Mouse (Mus musculus): ENCODE data around the gene Cyb561d1. TPM values are rescaled to one million over a fixed set of nuclear protein-coding genes. Genes with fewer than 3 reads are reported as not detected.

Gene Cyb561d1
- polyA plus RNA-seq, 2 experiments: 2.0 to 3.8 TPM

DNA sequence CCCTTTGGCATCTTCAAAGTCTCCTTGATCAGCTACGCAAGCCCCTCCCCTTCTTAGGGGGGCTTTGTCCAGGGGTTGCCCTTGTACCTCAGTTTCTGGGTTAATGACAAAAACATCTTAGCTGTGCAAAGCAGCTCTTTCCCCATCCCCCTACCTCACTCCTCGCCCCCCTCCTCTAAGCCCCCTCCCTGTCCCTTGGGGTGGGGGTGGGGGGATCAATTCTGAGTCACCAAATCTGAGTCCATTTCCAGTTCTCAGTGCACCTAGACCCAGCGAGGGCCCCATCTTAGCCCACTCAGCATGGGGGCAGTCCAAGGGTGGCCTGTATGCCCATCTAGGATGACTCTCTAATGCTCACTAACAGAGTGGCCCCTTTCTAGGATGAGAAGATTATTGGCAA, 8.0 kb upstream of the Cyb561d1 start:
- ATAC-seq (ENCODE audit: low FRiP score, low read depth): no peak
- Histone ChIP-seq H3K4me3 (replicated peaks; ENCODE audit: low read length) (peak overlapping the region; percentile 65), H3K4me2 (replicated peaks; ENCODE audit: low read depth, low read length, severe bottlenecking) (peak overlapping the region; percentile 87), H3K9me3 (ENCODE audit: control insufficient read depth, low read length) (no peaks in the 10 kb centered on the region), H3K4me1 (ENCODE audit: control insufficient read depth, insufficient read depth, low read length) (peaks cover 18% of the 10 kb centered on the region), H3K27ac (replicated peaks; ENCODE audit: low read depth, low read length) (0 out of 2 replicates have a peak overlapping the region, but pooled peaks have one; percentile 96), H3K36me3 (ENCODE audit: control insufficient read depth, insufficient read depth, low read length) (peaks cover 35% of the 10 kb centered on the region), H3K9ac (ENCODE audit: low read depth, low read length, severe bottlenecking) (peak overlapping the region; percentile 88), H3K27me3 (ENCODE audit: control insufficient read depth, insufficient read depth, low read length) (no peaks in the 10 kb centered on the region)
- DNase-seq (ENCODE audit: low spot score): no peak
- 52% methylated on average over 3 of the region's 3 CpGs for WGBS
- no peak for TF ChIP-seq POLR2A (IDR thresholded peaks at IDR 0.05; ENCODE audit: borderline replicate concordance, extremely low read depth, insufficient read depth, insufficient read length)

DNA sequence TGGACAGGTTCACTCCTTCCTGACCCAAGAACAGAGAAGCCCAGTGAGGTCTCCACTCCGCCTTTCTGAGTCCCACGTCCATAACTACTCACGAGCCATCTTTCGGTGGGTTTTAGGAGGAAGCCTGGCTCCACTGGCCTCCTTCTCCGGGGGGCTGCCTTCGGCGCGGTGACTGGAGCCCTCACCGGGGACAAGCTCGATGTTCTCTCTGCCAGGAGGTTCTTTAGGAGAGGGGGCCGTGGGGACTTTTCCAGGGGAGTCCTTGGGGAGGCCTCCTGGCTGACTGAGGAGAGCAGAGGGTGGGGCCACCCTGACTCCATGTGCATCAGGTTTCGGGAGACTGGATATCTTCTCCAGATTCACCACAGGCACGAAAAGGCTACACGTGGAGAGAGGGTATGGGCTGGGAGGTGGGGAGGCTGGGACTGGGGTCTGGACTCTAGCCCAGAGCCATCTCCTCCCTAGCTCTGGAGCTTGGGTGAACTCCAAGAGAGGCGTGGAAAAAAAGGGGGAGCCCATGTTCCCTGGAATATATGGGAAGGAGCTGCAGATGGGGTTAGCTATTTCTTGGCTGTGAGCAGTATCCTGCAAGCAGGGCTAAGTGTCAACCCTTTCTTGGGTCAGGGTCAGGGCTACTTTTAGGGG, 5.8 kb upstream of the Cyb561d1 start:
- Histone ChIP-seq H3K9ac (ENCODE audit: low read depth, low read length, severe bottlenecking) (no peak overlapping the region), H3K36me3 (ENCODE audit: control insufficient read depth, insufficient read depth, low read length) (peaks cover 55% of the 10 kb centered on the region), H3K27me3 (ENCODE audit: control insufficient read depth, insufficient read depth, low read length) (no peaks in the 10 kb centered on the region), H3K27ac (replicated peaks; ENCODE audit: low read depth, low read length) (no peak overlapping the region), H3K4me2 (replicated peaks; ENCODE audit: low read depth, low read length, severe bottlenecking) (no peak overlapping the region; the same call in 1 of the 2 replicates), H3K9me3 (ENCODE audit: control insufficient read depth, low read length) (no peaks in the 10 kb centered on the region), H3K4me3 (replicated peaks; ENCODE audit: low read length) (no peak overlapping the region), H3K4me1 (ENCODE audit: control insufficient read depth, insufficient read depth, low read length) (peaks cover 21% of the 10 kb centered on the region)
- ATAC-seq (ENCODE audit: low FRiP score, low read depth) (peak; percentile 27), DNase-seq (ENCODE audit: low spot score) (peak; percentile 89)
- TF ChIP-seq POLR2A (IDR thresholded peaks at IDR 0.05; ENCODE audit: borderline replicate concordance, extremely low read depth, insufficient read depth, insufficient read length): no peak
- 66% methylated on average over 15 of the region's 15 CpGs for WGBS

DNA sequence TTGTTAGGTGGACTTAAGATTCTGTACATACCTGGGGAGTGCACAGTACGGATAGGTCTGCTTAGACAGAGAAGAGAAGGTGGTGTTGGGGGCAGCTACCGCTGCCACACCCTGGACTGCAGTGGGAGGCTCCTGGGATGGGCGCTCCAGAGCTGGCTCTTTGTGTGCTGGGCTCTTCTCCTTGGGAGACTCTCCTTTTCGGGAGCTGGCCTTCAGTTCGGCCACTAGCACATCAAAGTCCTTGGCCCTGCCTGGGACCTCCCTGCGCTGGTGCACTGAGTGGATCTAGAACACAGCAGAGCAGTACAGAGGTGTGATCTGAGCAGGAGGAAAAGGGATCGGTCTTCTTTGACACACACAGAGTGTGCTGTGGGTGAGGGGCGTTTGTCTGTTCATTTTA, 4.6 kb upstream of the Cyb561d1 start:
- Histone ChIP-seq H3K27me3 (ENCODE audit: control insufficient read depth, insufficient read depth, low read length) (no peaks in the 10 kb centered on the region), H3K27ac (replicated peaks; ENCODE audit: low read depth, low read length) (no peak overlapping the region), H3K4me1 (ENCODE audit: control insufficient read depth, insufficient read depth, low read length) (peaks cover 27% of the 10 kb centered on the region), H3K36me3 (ENCODE audit: control insufficient read depth, insufficient read depth, low read length) (peaks cover 56% of the 10 kb centered on the region), H3K9me3 (ENCODE audit: control insufficient read depth, low read length) (no peaks in the 10 kb centered on the region), H3K4me2 (replicated peaks; ENCODE audit: low read depth, low read length, severe bottlenecking) (no peak overlapping the region), H3K9ac (ENCODE audit: low read depth, low read length, severe bottlenecking) (no peak overlapping the region), H3K4me3 (replicated peaks; ENCODE audit: low read length) (no peak overlapping the region)
- ATAC-seq (ENCODE audit: low FRiP score, low read depth): no peak
- 86% methylated on average over 8 of the region's 8 CpGs for WGBS
- no peak for TF ChIP-seq POLR2A (IDR thresholded peaks at IDR 0.05; ENCODE audit: borderline replicate concordance, extremely low read depth, insufficient read depth, insufficient read length)
- DNase-seq (ENCODE audit: low spot score): no peak

DNA sequence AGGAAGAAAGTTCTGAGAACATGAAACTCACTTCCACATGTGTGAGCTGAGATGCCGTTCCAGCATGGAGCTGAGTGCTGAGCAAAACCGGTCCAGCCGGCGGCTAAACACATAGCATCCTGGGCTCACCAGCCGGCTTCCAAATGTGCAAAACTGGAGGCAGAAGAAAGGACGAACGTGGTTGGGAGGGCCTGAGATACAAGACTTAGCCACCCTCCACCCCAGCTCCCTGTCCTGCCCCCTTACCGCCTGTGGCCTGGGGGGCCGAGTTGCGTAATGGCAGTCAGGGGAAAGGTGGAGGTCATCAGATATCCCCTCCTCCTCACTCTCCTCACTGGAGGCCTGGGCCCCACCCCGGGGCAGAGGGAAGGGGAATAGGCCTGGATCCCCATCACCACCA, 3.5 kb upstream of the Cyb561d1 start:
- H3K27ac ChIP-seq (replicated peaks; ENCODE audit: low read depth, low read length): no peak overlapping the region
- H3K4me2 ChIP-seq (replicated peaks; ENCODE audit: low read depth, low read length, severe bottlenecking): no peak overlapping the region
- TF ChIP-seq POLR2A (IDR thresholded peaks at IDR 0.05; ENCODE audit: borderline replicate concordance, extremely low read depth, insufficient read depth, insufficient read length): no peak
- H3K27me3 ChIP-seq (ENCODE audit: control insufficient read depth, insufficient read depth, low read length): no peaks in the 10 kb centered on the region
- 96% methylated on average over 11 of the region's 11 CpGs for WGBS
- DNase-seq (ENCODE audit: low spot score) (no peak), ATAC-seq (ENCODE audit: low FRiP score, low read depth) (no peak)
- H3K4me1 ChIP-seq (ENCODE audit: control insufficient read depth, insufficient read depth, low read length): peaks cover 33% of the 10 kb centered on the region
- no peak overlapping the region for H3K9ac ChIP-seq (ENCODE audit: low read depth, low read length, severe bottlenecking)
- no peak overlapping the region for H3K4me3 ChIP-seq (replicated peaks; ENCODE audit: low read length)
- peaks cover 56% of the 10 kb centered on the region for H3K36me3 ChIP-seq (ENCODE audit: control insufficient read depth, insufficient read depth, low read length)
- no peaks in the 10 kb centered on the region for H3K9me3 ChIP-seq (ENCODE audit: control insufficient read depth, low read length)

DNA sequence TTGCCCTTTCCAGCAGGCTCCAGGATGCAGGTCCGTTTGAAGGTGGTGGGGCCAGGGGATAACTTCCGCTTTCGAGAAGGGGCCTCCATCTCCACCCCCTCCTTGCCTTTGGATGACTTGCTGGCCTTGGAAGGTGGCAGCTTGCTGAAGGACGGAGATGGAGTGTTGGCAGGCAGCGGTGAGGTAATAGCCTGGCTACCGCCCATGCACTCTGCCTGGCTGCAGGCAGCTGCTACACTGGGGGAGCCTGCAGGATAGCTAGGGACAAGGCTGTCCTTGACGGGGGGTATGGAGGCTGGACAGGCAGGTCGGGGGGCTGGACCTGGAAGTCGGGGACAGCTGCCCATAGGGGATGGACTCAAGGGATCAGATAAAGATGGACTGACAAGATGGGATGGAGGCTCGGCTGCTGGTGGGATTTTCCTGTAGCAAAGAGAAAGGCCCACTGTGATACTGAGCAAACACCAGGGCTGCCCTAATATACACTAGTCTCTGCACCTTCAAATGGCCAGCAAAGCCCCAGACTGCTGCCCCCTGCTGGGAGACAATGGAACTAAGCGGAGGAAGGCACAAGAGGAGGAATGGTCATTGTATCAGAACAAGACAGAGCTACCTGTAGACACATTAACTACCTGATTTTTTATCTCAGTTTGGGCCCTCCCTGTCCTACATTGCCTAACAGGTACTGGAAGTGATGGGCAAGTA, 2.8 kb upstream of the Cyb561d1 start:
- H3K9ac ChIP-seq (ENCODE audit: low read depth, low read length, severe bottlenecking): no peak overlapping the region
- H3K36me3 ChIP-seq (ENCODE audit: control insufficient read depth, insufficient read depth, low read length): peaks cover 56% of the 10 kb centered on the region
- H3K4me2 ChIP-seq (replicated peaks; ENCODE audit: low read depth, low read length, severe bottlenecking): no peak overlapping the region
- 83% methylated on average over 11 of the region's 11 CpGs for WGBS
- no peaks in the 10 kb centered on the region for H3K27me3 ChIP-seq (ENCODE audit: control insufficient read depth, insufficient read depth, low read length)
- no peak for TF ChIP-seq POLR2A (IDR thresholded peaks at IDR 0.05; ENCODE audit: borderline replicate concordance, extremely low read depth, insufficient read depth, insufficient read length)
- no peak for DNase-seq (ENCODE audit: low spot score)
- no peak overlapping the region for H3K27ac ChIP-seq (replicated peaks; ENCODE audit: low read depth, low read length)
- no peak overlapping the region for H3K4me3 ChIP-seq (replicated peaks; ENCODE audit: low read length)
- no peaks in the 10 kb centered on the region for H3K9me3 ChIP-seq (ENCODE audit: control insufficient read depth, low read length)
- peaks cover 26% of the 10 kb centered on the region for H3K4me1 ChIP-seq (ENCODE audit: control insufficient read depth, insufficient read depth, low read length)
- no peak for ATAC-seq (ENCODE audit: low FRiP score, low read depth)

Data from limb, embryonic 14.5 days (tissue).